Mouse (Mus musculus) E14TG2a.4 (cell line): ENCODE measurements around the gene 2300002M23Rik.

ENCODE experiments used
- H3K27me3 ChIP-seq: 2 replicates; pipeline ENCODE4 v1.6.1; 2014; ENCODE audit warnings: low read length, control low read depth; ENCODE audit not compliant: insufficient read depth
- H3K36me3 ChIP-seq: 2 replicates; pipeline ENCODE4 v1.6.1; 2014; ENCODE audit warnings: low read length, control low read depth; ENCODE audit not compliant: insufficient read depth
- H3K4me1 ChIP-seq: replicated peaks from 2 replicates; pipeline ENCODE4 v1.6.1; 2014; ENCODE audit warnings: low read depth, low read length, control low read depth
- H3K4me3 ChIP-seq: replicated peaks from 2 replicates; pipeline ENCODE4 v1.5.1; 2014; ENCODE audit warnings: mild to moderate bottlenecking, low read length
- H3K9me3 ChIP-seq: 2 replicates; pipeline ENCODE4 v1.6.1; 2014; ENCODE audit warnings: low read length, control low read depth
- CTCF ChIP-seq: conservative IDR thresholded peaks from 2 replicates; pipeline ENCODE4 v1.5.1; 2014; ENCODE audit warnings: low read length
- NANOG ChIP-seq: IDR thresholded peaks from 2 replicates; pipeline ENCODE4 v1.6.1; 2014; ENCODE audit warnings: borderline replicate concordance, low read length, mixed read lengths
- POU5F1 ChIP-seq: IDR thresholded peaks from 2 replicates; pipeline ENCODE4 v1.6.1; 2014; ENCODE audit warnings: low read length, borderline replicate concordance

The 2300002M23Rik gene

DNA sequence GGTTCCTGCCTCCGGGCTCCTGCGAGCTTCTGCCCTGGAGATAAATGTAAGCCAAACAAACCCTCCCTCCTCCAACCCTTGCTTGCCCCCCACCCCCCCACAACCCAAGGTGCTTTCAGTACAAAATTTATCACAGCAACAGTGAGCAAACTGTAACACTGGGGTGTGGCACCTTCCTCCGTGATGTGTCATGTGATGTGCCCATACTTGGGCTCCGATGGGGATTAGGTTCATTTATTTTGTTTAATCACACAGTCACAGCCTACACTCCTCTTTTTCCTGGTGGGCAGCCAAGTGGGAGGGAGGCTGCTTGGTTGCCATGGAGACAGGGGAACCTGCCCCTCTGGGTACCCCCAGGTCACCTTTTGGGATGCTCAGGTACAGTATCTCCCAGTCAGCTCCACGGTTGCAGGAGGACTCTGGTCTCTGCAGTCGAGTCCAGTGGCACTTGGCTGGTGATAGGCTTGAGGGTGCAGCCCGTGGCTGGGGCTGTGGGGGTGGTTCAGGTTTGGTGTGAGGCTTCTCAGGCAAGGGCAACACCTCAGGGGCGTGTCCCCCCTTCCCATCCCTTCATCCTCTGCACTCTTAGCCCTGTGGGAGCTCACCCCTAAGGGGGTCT is 34.6 kb downstream of the 2300002M23Rik start:
- H3K27me3 ChIP-seq: no peaks in the 10 kb centered on the region
- H3K4me1 ChIP-seq: no peaks in the 10 kb centered on the region
- H3K9me3 ChIP-seq: peaks cover 88% of the 10 kb centered on the region
- no peaks in the 10 kb centered on the region for H3K36me3 ChIP-seq
- H3K4me3 ChIP-seq: no peak overlapping the region
- TF ChIP-seq NANOG (no peak), POU5F1 (no peak), CTCF (no peak)

DNA sequence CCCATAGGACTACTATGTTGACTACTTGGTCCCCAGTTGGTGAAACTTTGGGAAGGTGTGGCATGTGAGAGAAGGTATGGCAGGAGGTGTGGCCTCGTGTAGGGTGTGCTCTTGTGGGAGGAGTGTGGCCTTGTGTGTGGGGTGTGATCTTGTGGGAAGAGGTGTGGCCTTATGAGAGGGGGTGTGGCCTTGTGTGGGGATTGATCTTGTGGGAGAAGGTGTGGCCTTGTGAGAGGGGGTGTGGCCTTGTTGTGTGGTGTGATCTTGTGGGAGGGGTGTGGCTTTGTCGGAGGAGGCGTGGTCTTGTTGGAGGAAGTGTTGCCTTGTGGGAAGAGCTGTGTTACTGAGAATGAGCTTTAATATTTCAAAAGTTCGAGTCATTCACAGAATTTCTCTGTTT is 49.9 kb downstream of the 2300002M23Rik start:
- Histone ChIP-seq H3K27me3 (no peaks in the 10 kb centered on the region), H3K9me3 (peaks cover 51% of the 10 kb centered on the region), H3K36me3 (no peaks in the 10 kb centered on the region), H3K4me1 (no peaks in the 10 kb centered on the region), H3K4me3 (no peak overlapping the region)
- TF ChIP-seq NANOG (no peak), POU5F1 (no peak), CTCF (no peak)
